Mouse (Mus musculus): ENCODE measurements around the gene Cdc14a. TPM values are rescaled to one million over a fixed set of nuclear protein-coding genes. Genes with fewer than 3 reads are reported as not detected.

The Cdc14a gene
- 7.6 and 8.8 TPM in 2 replicates for polyA plus RNA-seq (2015; fragmentation: Nextera tagmentation; extraction: Ambion mirVana)

DNA sequence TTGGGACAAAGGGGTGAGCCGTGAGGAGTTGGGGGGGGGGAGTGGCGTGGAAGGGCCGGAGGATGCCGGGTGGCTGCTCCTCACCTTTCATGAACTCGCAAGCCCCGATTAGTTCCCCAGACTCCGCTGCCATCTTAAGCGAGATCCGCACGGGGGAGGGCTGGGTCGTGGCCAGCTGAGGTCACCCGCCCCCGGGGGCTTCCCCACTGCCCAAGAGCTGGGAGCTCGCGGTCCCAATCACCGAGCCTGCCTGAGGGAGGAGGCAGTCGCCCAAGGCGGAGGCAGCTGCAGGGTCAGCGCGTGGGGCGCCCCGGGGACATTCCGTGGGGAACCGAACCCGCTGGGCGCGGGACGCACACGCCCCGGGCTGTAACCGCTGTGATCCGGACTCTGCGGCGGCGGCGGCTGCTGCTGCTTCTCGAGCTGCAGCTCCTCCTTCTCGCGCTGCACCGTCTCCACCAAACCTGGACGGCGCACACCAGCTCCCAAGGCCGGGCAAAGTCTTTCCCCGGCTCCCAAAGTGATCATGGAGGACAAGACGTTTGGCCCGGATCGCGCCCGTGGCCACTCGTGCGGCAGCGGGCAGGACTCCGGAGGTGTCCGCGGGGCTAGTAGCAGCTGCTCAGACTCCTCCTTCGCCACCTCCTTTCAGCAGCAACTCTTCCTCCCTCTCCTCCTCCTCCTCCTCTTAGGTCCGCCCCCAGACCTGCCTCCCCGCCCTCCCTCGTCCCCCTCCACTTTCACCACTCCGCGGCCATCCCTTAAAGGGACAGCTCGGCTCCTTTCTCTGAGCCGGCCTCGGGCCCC is at the start of gene Cdc14a:
Gene Cdc14a, minus strand, starts transcription at position 680 of the 807 bp plus-strand sequence.
- Histone ChIP-seq H3K4me1 (peaks cover 9% of the 10 kb centered on the region), H3K4me3 (replicated peaks) (peak within 1 kb of the TSS; percentile 97), H3K36me3 (no peaks in the 10 kb centered on the region), H3K4me2 (replicated peaks) (peak within 1 kb of the TSS; percentile 90), H3K9ac (peak within 1 kb of the TSS; percentile 78), H3K27ac (replicated peaks) (peak within 1 kb of the TSS; percentile 92), H3K27me3 (no peaks in the 10 kb centered on the region), H3K9me3 (replicated peaks) (no peaks in the 10 kb centered on the region)
- 0% methylated on average over 54 of the region's 64 CpGs for WGBS
- peak; percentile 90 for ATAC-seq (ENCODE audit: insufficient number of reproducible peaks, low FRiP score, low TSS enrichment, low read depth)

DNA sequence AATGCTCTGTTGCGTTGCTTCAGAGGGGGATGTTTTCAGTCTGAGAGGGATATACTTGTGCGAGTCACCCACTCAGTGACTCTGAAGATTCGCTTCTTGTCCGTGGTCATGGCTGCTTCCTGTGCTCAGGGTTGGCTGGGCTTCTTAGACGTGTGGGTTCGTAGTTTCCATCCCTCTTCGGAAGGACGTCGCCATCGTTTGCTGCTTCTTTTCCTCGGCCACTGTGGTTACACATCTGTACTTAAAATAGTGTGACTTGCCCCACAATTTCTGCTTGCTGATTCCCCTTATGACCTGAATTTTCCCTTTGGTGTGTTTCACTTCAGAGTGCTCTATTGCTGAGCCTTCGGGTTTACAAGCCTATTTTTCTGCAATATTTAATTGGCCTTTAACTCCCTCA is 41.9 kb upstream of the Cdc14a start:
- Histone ChIP-seq H3K9ac (no peak overlapping the region), H3K27ac (replicated peaks) (no peak overlapping the region), H3K9me3 (replicated peaks) (no peaks in the 10 kb centered on the region), H3K27me3 (no peaks in the 10 kb centered on the region), H3K36me3 (no peaks in the 10 kb centered on the region), H3K4me2 (replicated peaks) (no peak overlapping the region), H3K4me1 (peaks cover 4% of the 10 kb centered on the region), H3K4me3 (replicated peaks) (no peak overlapping the region)
- WGBS, result 86% methylated on average over 12 of the region's 12 CpGs
- no peak for ATAC-seq (ENCODE audit: insufficient number of reproducible peaks, low FRiP score, low TSS enrichment, low read depth)

DNA sequence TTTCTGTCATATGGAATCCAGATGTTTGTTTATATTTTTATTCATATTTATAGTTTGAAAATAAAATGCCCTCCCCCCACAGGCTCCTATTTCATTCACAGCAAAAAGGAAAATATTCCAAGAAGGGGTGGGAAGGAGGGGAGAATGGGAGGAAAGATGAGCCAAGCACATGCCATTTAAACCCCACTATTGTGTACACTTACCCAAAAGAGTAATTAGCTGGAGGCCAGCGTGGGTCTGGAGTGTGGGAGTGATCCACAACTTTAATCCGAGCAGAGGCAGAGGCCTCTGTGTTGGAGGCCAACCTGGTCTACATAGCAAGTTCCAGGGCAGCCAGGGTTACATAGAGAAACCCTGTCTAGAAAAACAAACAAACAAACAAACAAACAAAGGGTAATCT is 40.5 kb upstream of the Cdc14a start:
- Histone ChIP-seq H3K4me2 (replicated peaks) (no peak overlapping the region), H3K27ac (replicated peaks) (peak overlapping the region; percentile 60; the same call in 1 of the 2 replicates), H3K4me3 (replicated peaks) (no peak overlapping the region), H3K4me1 (peaks cover 4% of the 10 kb centered on the region), H3K9me3 (replicated peaks) (no peaks in the 10 kb centered on the region), H3K27me3 (no peaks in the 10 kb centered on the region), H3K9ac (no peak overlapping the region), H3K36me3 (no peaks in the 10 kb centered on the region)
- peak; percentile 62 for ATAC-seq (ENCODE audit: insufficient number of reproducible peaks, low FRiP score, low TSS enrichment, low read depth)
- 18% methylated on average over 2 of the region's 2 CpGs for WGBS

DNA sequence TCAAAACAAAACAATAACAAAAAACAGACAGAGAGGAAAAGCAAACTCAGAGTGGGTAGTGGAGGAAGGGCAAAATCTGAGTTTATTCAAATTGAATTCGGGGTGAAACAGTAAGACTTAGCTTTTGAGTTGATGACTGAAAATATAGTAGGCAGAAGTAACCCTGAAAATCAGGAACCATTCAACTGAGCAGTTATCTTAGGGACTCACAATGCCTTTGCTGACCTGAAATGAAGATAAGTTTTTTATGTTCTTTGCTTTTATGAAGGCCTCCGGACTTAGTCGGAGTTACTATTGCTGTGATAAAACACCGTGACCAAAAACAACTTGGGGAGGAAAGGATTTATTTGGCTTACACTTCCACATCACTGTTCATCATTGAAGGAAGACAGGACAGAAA is 37.2 kb upstream of the Cdc14a start:
- WGBS, result 86% methylated on average over 4 of the region's 4 CpGs
- ATAC-seq (ENCODE audit: insufficient number of reproducible peaks, low FRiP score, low TSS enrichment, low read depth), result no peak

DNA sequence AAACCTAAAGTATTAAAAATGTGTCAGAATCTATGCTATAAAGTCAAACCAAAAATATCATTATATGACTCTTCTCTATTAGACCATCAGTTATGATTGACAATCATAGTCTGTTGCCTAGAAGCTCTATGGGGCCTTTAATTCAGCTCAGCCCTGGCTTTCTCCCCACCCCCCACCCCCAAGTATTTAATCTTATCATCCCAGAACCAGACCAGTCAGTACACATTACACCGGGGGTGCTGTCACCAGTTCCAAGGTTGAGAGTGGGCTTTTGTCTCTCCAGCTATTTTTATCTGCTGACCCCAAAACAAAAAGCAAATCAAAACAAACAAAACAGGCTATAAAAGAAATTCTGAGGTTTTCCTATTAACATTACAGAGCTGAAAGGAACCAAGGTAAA is 30.7 kb upstream of the Cdc14a start:
- no peaks in the 10 kb centered on the region for H3K36me3 ChIP-seq
- no peak overlapping the region for H3K27ac ChIP-seq (replicated peaks)
- no peak overlapping the region for H3K9ac ChIP-seq
- H3K9me3 ChIP-seq (replicated peaks), result no peaks in the 10 kb centered on the region
- H3K4me1 ChIP-seq, result no peaks in the 10 kb centered on the region
- H3K4me3 ChIP-seq (replicated peaks), result no peak overlapping the region
- whole genome bisulfite sequencing, result 63% methylated on average over 1 of the region's 1 CpGs
- H3K4me2 ChIP-seq (replicated peaks), result no peak overlapping the region
- H3K27me3 ChIP-seq, result no peaks in the 10 kb centered on the region
- no peak for ATAC-seq (ENCODE audit: insufficient number of reproducible peaks, low FRiP score, low TSS enrichment, low read depth)

More for the DNA sequence above, 37.2 kb upstream of the Cdc14a start:
- Histone ChIP-seq H3K9ac (no peak overlapping the region), H3K4me2 (replicated peaks) (no peak overlapping the region), H3K36me3 (no peaks in the 10 kb centered on the region), H3K4me1 (peaks cover 4% of the 10 kb centered on the region), H3K4me3 (replicated peaks) (no peak overlapping the region), H3K27ac (replicated peaks) (no peak overlapping the region), H3K9me3 (replicated peaks) (no peaks in the 10 kb centered on the region), H3K27me3 (no peaks in the 10 kb centered on the region)

DNA sequence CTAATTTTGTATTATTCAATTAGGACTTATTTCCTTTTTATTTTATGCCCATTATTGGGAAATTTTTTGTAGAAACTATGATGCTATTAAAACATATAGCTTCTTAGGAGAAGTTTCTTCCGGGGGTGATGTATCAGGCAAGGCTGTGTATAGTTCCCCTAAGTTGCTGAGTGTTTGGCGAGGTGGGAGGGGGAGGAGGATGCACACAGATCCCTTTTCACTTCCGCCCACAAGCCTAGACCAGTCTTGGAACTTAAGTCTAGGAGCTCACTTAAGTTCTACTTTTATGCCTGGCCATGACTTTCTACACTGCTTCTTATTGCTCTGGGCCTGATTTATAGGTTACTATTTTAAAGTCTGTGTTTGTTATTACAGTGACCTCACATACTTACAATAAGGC is 26.9 kb upstream of the Cdc14a start:
- ATAC-seq (ENCODE audit: insufficient number of reproducible peaks, low FRiP score, low TSS enrichment, low read depth), result no peak
- H3K4me2 ChIP-seq (replicated peaks), result no peak overlapping the region
- 51% methylated on average over 3 of the region's 3 CpGs for WGBS
- no peaks in the 10 kb centered on the region for H3K36me3 ChIP-seq
- no peaks in the 10 kb centered on the region for H3K4me1 ChIP-seq
- H3K9ac ChIP-seq, result no peak overlapping the region
- H3K4me3 ChIP-seq (replicated peaks), result no peak overlapping the region
- H3K27ac ChIP-seq (replicated peaks), result no peak overlapping the region
- H3K9me3 ChIP-seq (replicated peaks), result no peaks in the 10 kb centered on the region
- H3K27me3 ChIP-seq, result no peaks in the 10 kb centered on the region

DNA sequence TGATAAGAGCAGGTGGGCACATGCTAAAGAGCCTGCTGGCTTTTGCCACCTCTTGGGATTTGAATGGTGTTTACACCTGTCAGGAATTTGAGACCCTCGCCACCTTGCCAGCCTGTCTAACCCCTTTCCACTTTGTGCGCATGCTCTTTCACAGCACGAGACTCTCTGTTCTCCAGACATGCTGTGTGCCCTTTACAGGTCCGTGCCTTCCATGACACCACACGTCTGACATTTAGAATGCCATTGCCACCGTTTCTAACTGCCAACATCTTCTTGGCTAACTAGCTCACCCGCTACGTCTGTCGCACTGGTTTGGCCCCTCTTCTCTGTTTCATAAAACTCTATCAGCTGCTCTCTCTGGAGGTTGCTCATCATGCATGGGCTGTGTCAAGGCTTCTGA is 20.5 kb upstream of the Cdc14a start:
- 76% methylated on average over 9 of the region's 9 CpGs for WGBS
- Histone ChIP-seq H3K9me3 (replicated peaks) (no peaks in the 10 kb centered on the region), H3K4me2 (replicated peaks) (no peak overlapping the region), H3K4me3 (replicated peaks) (no peak overlapping the region), H3K27ac (replicated peaks) (no peak overlapping the region), H3K27me3 (no peaks in the 10 kb centered on the region), H3K4me1 (no peaks in the 10 kb centered on the region), H3K36me3 (no peaks in the 10 kb centered on the region), H3K9ac (no peak overlapping the region)
- no peak for ATAC-seq (ENCODE audit: insufficient number of reproducible peaks, low FRiP score, low TSS enrichment, low read depth)

DNA sequence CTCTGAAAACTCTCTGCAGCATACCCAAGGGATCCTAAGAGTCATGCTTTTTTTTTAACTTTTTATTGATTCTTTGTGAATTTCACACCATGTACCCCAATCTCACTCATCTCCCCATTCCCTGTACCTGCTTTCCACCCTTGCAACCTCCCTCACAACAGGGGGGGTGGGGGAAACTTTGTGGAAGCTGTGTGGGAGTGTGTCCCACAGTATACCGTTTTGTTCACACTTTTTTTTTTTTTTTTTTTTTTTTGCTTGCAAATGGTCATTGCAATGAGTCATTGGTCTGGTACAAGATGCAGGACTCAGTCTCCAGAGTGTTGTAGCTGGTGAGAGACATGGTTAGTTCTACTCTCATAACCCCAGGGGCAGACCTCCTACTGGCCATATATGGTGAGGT is 19.0 kb upstream of the Cdc14a start:
- WGBS, result 88% methylated on average over 1 of the region's 1 CpGs

DNA sequence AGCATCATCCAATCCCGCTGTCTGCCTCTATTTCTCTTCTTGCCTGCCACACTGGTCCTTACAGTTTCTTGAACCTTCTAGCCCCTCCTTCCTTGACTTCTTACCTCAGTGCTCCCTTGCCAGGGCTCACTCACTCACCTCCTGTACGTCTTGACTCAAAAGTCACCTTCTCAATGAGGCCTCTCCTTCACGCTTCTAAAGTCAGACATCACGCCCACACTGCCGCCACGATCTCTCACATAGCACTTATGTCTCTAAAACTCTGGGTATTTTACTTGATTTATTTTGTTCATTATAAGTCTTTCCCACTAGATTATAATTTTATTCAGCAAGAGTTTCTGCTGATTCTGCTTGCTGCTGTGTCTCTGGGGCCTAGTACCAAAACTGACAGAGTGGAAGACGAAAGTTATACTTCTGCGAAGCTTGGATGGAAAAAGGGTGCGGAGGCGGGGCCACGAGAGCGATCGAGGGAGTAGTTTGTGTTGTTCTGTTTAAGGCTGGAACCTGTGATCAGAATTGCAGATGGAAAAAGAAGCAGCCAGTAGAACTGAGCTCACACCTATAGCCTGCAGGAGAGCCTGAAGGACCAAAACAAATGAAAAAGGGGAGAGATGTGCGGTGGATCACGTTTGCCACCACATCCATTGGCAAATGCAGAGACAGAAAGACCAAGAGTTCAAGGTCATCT is 17.8 kb upstream of the Cdc14a start:
- no peak overlapping the region for H3K9ac ChIP-seq
- no peaks in the 10 kb centered on the region for H3K9me3 ChIP-seq (replicated peaks)
- H3K27ac ChIP-seq (replicated peaks), result no peak overlapping the region
- no peaks in the 10 kb centered on the region for H3K4me1 ChIP-seq
- 91% methylated on average over 15 of the region's 15 CpGs for WGBS
- H3K36me3 ChIP-seq, result no peaks in the 10 kb centered on the region
- no peak for ATAC-seq (ENCODE audit: insufficient number of reproducible peaks, low FRiP score, low TSS enrichment, low read depth)
- no peaks in the 10 kb centered on the region for H3K27me3 ChIP-seq
- H3K4me3 ChIP-seq (replicated peaks), result no peak overlapping the region
- no peak overlapping the region for H3K4me2 ChIP-seq (replicated peaks)

More for the DNA sequence above, 19.0 kb upstream of the Cdc14a start:
- no peak overlapping the region for H3K4me2 ChIP-seq (replicated peaks)
- H3K4me3 ChIP-seq (replicated peaks), result no peak overlapping the region
- H3K9ac ChIP-seq, result no peak overlapping the region
- H3K4me1 ChIP-seq, result no peaks in the 10 kb centered on the region
- no peaks in the 10 kb centered on the region for H3K27me3 ChIP-seq
- no peaks in the 10 kb centered on the region for H3K36me3 ChIP-seq
- ATAC-seq (ENCODE audit: insufficient number of reproducible peaks, low FRiP score, low TSS enrichment, low read depth), result no peak
- H3K27ac ChIP-seq (replicated peaks), result no peak overlapping the region
- H3K9me3 ChIP-seq (replicated peaks), result no peaks in the 10 kb centered on the region

DNA sequence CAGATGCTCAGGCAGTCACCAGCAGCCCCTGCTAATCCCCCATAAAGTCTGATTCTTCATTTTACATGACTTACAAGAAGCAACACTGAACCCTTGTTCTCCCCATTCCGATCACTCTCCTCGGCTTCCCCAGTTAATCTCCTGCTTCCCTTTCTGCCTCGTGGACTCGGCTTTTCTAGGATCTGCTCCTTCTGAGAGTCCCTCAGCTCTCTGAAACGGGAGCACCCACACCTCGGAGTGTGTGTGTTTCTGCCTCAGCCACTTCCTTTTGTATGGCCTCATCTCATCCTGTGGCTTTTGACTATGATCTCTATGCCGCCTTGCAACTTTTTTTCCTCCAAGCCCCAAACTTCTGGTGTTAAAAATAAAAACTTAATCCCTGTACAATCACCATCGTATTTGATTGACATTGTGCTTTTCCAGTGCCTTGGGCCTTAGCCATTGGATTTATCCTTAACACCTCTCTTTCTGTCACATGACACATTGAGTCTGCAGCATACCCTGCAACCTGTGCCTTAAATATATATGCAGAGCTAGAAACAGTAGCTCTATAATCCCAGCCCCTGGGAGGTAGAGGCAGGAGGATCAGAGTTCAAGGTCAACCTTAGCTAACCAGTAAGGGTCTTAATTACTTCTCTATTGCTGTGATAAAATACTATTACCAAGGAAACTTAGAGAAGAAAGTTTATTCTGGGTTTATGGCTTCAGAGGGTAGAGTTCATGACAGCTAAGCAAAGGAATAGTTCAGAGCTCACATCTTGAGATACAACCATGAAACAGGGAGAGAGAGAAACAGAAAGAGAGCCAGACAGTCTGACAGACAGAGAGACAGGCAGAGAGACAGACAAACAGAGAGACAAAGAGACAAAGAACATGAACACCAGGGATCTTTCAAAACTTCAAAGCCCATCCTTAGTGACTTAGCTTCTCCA is 16.5 kb upstream of the Cdc14a start:
- ATAC-seq (ENCODE audit: insufficient number of reproducible peaks, low FRiP score, low TSS enrichment, low read depth), result no peak
- H3K4me1 ChIP-seq, result no peaks in the 10 kb centered on the region
- WGBS, result 50% methylated on average over 8 of the region's 8 CpGs
- H3K27me3 ChIP-seq, result no peaks in the 10 kb centered on the region
- H3K36me3 ChIP-seq, result no peaks in the 10 kb centered on the region
- no peak overlapping the region for H3K4me2 ChIP-seq (replicated peaks)
- H3K4me3 ChIP-seq (replicated peaks), result no peak overlapping the region
- no peaks in the 10 kb centered on the region for H3K9me3 ChIP-seq (replicated peaks)
- H3K9ac ChIP-seq, result no peak overlapping the region
- no peak overlapping the region for H3K27ac ChIP-seq (replicated peaks)

Data from embryonic facial prominence, embryonic 15.5 days (tissue).